Mouse (Mus musculus) limb, embryonic 12.5 days (tissue): Measurements from ENCODE around the gene Prdm10. TPM values are rescaled to one million over a fixed set of nuclear protein-coding genes. Genes with fewer than 3 reads are reported as not detected.
A peak's percentile ranks its signal among the peaks of the same experiment; 100 is the strongest.

Source experiments
- ATAC-seq: fragments of 200-750 bp; cut with Nextera tagmentation; 2 replicates; pipeline ENCODE4 v1.8.0; 2017; ENCODE audit warnings: low read depth, moderate TSS enrichment; ENCODE audit not compliant: insufficient number of reproducible peaks, insufficient read depth, low FRiP score, low TSS enrichment
- H3K27ac ChIP-seq: fragments of 300-500 bp; sonication (generic); 2 replicates; pipeline ENCODE4 v1.5.1; 2016; ENCODE audit warnings: mild to moderate bottlenecking, moderate library complexity
- H3K27me3 ChIP-seq: fragments of 300-500 bp; sonication (generic); 2 replicates; pipeline ENCODE4 v1.6.1; 2016; ENCODE audit warnings: mild to moderate bottlenecking, moderate library complexity
- H3K36me3 ChIP-seq: fragments of 300-500 bp; sonication (generic); 2 replicates; pipeline ENCODE4 v1.6.1; 2016; ENCODE audit warnings: mild to moderate bottlenecking, moderate library complexity
- H3K4me1 ChIP-seq: fragments of 300-500 bp; sonication (generic); replicated peaks from 2 replicates; pipeline ENCODE4 v1.6.1; 2016
- H3K4me2 ChIP-seq: fragments of 300-500 bp; sonication (generic); 2 replicates; pipeline ENCODE4 v1.6.1; 2016; ENCODE audit warnings: mild to moderate bottlenecking, moderate library complexity
- H3K4me3 ChIP-seq: fragments of 300-500 bp; sonication (generic); replicated peaks from 2 replicates; pipeline ENCODE4 v1.5.1; 2016; ENCODE audit warnings: mild to moderate bottlenecking
- H3K9ac ChIP-seq: fragments of 300-500 bp; sonication (generic); replicated peaks from 2 replicates; pipeline ENCODE4 v1.6.1; 2016; ENCODE audit warnings: mild to moderate bottlenecking, moderate library complexity
- H3K9me3 ChIP-seq: fragments of 300-500 bp; sonication (generic); 2 replicates; pipeline ENCODE4 v1.6.1; 2016; ENCODE audit warnings: mild to moderate bottlenecking, moderate library complexity
- WGBS: fragments of 180-500 bp; shearing (Covaris S2); methylation state at CpG from one replicate; pipeline ENCODE4 v1.1.7; 2016; 5-methylcytosine and 5-hydroxymethylcytosine counted together
- polyA plus RNA-seq: library from polyadenylated mRNA; unstranded; fragments of >200 nt; fragmentation: Nextera tagmentation; extraction: Ambion mirVana; gene quantifications from 2 replicates; pipeline ENCODE4 v1.2.1, GENCODE M21; 2016

The Prdm10 gene
- 6.3 and 6.4 TPM in 2 replicates for polyA plus RNA-seq

DNA sequence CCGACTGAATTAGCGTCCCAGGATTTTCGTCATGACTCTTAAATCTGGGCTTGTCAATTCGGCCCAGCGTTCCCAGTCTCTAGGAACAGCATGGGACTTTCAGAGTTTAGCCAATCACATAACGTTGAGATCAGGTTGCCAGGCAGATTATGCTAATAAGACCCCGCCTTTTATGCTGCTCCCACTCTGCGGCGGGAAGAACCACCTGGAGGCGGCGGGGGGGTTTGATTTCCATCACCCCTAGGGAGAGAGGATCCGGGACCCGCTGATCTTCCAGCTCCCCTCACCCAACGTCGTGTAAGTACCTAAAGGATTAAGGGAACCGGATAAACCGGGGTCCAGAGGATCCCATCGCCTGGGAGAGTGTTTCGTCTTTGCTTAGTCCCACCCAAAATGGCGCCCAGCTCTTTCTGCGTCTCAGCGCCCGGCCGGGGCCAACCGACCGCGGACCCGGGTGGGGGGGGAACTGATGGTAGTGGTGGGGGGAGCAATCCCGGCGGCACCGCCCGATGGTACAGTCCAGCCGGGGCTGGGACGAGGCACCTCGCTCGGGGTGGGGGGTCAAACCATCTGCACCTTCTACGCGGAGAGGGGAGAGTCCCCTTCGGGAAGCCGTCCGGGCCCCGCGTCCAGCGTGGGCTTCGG is at the start of gene Prdm10:
Gene Prdm10 (plus strand): TSS at position 173 of the 645 bp plus-strand sequence.
- Histone ChIP-seq H3K4me2 (peak within 1 kb of the TSS; percentile 73), H3K9me3 (no peaks in the 10 kb centered on the region), H3K27ac (peak within 1 kb of the TSS; percentile 99), H3K4me1 (peaks cover 26% of the 10 kb centered on the region), H3K9ac (peak within 1 kb of the TSS; percentile 98), H3K4me3 (peak within 1 kb of the TSS; percentile 81), H3K27me3 (no peaks in the 10 kb centered on the region), H3K36me3 (0 out of 2 replicates have a peak, but pooled peaks cover 2% of the 10 kb centered on the region)
- ATAC-seq = peak; percentile 95
- under 1% methylated on average over 39 of the region's 45 CpGs for WGBS

DNA sequence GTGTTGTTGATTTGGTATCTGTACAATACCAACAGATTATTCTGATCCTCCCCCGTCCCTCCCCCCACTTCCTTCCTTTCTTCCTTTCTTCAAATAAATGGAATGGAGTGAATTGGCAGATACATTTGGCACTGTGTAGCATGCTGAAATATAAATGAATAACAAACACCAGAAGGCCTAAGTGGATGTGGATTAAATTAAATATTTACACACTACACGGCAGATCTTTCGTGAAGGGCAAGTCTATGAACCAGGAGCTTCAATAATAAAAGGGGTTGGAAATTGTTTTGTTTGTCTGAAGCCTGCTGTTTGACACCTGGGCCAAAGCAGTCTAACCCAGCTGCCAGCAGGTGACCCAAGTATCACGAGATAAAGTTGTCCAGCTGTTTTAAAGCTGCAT is 45.3 kb upstream of the Prdm10 start:
- WGBS = 63% methylated on average over 4 of the region's 4 CpGs
- Histone ChIP-seq H3K4me3 (no peak overlapping the region), H3K4me2 (no peak overlapping the region), H3K9ac (no peak overlapping the region), H3K27me3 (no peaks in the 10 kb centered on the region), H3K9me3 (no peaks in the 10 kb centered on the region), H3K4me1 (peaks cover 11% of the 10 kb centered on the region), H3K27ac (no peak overlapping the region), H3K36me3 (no peaks in the 10 kb centered on the region)
- no peak for ATAC-seq

DNA sequence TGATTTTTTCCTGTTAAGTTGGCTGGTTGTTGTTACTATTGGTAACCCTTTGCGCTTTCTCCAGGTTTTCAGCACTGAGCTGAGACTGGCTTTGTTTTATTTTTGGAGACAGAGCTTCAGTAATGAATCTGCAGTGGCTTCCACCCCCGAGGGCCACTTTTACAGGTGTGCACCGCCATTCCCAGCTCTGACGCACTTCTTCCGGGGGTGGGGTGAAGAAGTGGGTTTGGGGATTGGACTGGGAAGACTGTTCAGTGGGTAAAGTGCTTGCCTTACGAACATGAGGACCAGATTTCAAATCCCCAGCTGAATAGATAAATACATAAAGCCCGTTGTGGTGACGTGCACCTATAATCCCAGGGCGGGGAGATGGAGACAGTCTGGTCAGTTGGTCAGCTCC is 44.8 kb upstream of the Prdm10 start:
- 79% methylated on average over 9 of the region's 9 CpGs for WGBS
- no peak overlapping the region for H3K9ac ChIP-seq
- H3K4me2 ChIP-seq = no peak overlapping the region
- H3K36me3 ChIP-seq = no peaks in the 10 kb centered on the region
- no peak overlapping the region for H3K4me3 ChIP-seq
- H3K27ac ChIP-seq = no peak overlapping the region
- H3K9me3 ChIP-seq = no peaks in the 10 kb centered on the region
- no peak for ATAC-seq
- no peaks in the 10 kb centered on the region for H3K27me3 ChIP-seq
- peaks cover 11% of the 10 kb centered on the region for H3K4me1 ChIP-seq

DNA sequence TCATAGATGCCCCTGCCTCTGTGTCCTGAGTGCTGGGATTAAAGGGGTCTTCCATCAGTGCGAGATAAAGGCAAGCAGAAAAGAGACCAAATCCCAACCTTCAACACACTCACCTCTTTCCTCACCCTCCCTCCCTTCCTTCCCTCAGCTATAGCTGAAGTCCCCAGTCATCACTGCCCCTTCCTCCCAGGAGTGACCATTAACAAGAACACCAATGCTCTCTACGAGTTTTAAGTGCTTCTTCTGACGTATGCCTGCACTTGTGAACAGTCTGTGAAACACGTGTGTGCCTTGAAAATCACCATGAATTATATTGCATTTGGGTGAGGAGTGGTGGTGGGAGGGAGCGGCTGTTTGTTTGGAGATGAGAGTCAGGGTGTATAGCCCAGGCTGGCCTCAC is 44.3 kb upstream of the Prdm10 start:
- ATAC-seq = no peak
- no peaks in the 10 kb centered on the region for H3K36me3 ChIP-seq
- H3K4me3 ChIP-seq = no peak overlapping the region
- no peak overlapping the region for H3K9ac ChIP-seq
- H3K27me3 ChIP-seq = no peaks in the 10 kb centered on the region
- H3K4me1 ChIP-seq = peaks cover 11% of the 10 kb centered on the region
- H3K4me2 ChIP-seq = no peak overlapping the region
- H3K9me3 ChIP-seq = no peaks in the 10 kb centered on the region
- no peak overlapping the region for H3K27ac ChIP-seq
- WGBS = 59% methylated on average over 5 of the region's 5 CpGs

DNA sequence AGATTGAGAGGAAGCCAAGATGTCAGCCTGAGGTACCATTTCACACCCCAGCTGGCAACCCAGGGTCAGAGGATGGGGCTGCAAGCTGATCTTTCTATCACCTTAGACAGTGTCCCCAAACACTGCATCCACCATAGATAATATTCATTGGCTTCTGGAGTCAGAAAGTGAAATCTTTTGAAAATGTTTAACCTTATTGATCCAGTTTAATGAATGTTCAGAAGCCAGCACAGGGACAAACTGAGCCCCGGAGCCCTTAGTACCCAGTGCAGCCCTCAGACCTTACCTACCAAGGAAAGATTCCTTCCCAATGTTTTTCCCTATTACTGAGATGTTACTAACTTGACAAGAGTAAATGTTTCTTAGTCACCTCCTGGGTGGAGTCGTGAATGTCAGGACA is 41.8 kb upstream of the Prdm10 start:
- no peak overlapping the region for H3K4me3 ChIP-seq
- ATAC-seq = no peak
- WGBS = 68% methylated on average over 2 of the region's 2 CpGs

DNA sequence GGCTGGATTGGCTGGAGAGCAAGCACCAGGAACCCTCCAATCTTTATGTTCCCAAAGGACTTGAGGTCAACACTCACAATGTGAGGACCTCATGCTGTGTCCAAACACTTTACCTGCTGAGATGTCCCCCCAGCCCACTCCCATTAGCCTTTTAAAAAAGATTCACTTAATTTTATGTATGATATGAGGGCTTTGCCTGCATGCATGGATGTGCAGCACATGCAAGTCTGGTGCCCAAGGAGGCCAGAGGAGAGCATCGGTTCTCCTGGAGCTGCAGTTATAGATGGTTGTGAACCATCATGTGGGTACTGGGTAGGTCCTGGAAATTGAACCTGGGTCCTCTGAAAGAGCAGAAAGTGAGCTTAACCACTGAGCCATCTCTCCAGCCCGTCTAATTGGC is 40.8 kb upstream of the Prdm10 start:
- no peaks in the 10 kb centered on the region for H3K36me3 ChIP-seq
- no peak overlapping the region for H3K4me2 ChIP-seq
- H3K9me3 ChIP-seq = no peaks in the 10 kb centered on the region
- no peak overlapping the region for H3K4me3 ChIP-seq
- H3K9ac ChIP-seq = no peak overlapping the region
- H3K4me1 ChIP-seq = no peaks in the 10 kb centered on the region
- H3K27me3 ChIP-seq = no peaks in the 10 kb centered on the region
- 87% methylated on average over 2 of the region's 2 CpGs for WGBS
- no peak overlapping the region for H3K27ac ChIP-seq
- no peak for ATAC-seq

More for the DNA sequence above, 41.8 kb upstream of the Prdm10 start:
- Histone ChIP-seq H3K4me1 (no peaks in the 10 kb centered on the region), H3K27me3 (no peaks in the 10 kb centered on the region), H3K9me3 (no peaks in the 10 kb centered on the region), H3K9ac (no peak overlapping the region), H3K4me2 (no peak overlapping the region), H3K27ac (no peak overlapping the region), H3K36me3 (no peaks in the 10 kb centered on the region)

DNA sequence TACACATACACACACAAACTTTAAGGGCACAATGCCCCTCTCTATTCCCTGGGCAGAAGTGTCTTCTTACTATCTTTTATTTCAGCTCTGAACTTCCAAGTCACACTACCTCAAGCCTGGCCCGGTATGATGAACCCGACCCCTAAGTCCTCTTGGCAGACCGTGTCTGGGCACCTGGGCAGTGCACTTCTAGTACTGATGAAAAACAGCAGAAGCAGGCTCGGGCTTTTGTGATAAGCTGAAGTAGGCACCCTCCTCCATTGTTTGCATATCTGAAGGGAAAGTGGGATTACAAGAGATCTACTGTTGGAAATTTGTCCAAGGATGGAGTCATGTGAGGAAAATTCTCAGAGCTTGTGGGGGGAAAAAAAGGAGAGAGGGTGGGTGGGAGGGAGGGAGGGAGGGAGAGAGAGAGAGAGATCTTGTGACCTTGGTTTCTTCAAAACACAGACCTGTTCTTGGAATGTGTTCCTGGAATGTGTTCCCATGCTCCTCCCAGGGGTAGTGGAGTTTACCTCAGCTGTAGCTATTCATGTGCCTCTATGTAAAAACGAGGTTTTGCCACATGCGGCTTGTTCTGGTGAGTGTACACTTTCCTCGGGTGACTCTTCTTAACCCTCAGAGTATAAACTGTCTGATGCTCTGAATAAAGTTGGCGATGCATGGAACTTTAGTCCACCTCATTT is 39.7 kb upstream of the Prdm10 start:
- H3K9ac ChIP-seq = no peak overlapping the region
- no peaks in the 10 kb centered on the region for H3K4me1 ChIP-seq
- no peak overlapping the region for H3K4me3 ChIP-seq
- no peak overlapping the region for H3K4me2 ChIP-seq
- no peak overlapping the region for H3K27ac ChIP-seq
- no peaks in the 10 kb centered on the region for H3K27me3 ChIP-seq
- no peak for ATAC-seq
- no peaks in the 10 kb centered on the region for H3K9me3 ChIP-seq
- WGBS = 86% methylated on average over 8 of the region's 8 CpGs
- no peaks in the 10 kb centered on the region for H3K36me3 ChIP-seq

DNA sequence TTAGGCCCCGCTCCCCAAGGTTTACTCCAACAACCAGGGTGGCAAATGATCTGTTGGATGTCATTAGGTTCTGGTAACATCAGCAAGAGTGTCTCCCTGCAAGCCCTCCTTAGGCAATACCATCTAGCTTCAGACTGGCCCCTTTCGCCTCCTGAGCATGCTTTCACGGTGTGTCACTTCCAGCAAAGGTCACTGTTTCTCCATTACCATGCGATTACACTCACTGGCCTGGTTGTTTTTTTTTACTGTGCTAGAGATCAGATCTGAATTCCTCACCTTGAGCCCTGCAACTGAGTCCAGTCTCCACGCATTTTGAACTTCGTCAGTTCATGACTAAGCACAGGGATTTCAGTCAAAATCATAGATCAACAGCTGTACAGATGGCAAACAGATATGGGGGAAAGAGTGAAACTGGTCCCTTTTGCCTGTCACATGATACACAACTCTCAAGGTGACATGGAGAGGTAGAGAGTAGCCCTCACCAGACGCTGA is 39.1 kb upstream of the Prdm10 start:
- Histone ChIP-seq H3K27ac (no peak overlapping the region), H3K4me1 (no peaks in the 10 kb centered on the region), H3K4me3 (no peak overlapping the region), H3K4me2 (no peak overlapping the region), H3K9ac (no peak overlapping the region), H3K27me3 (no peaks in the 10 kb centered on the region), H3K9me3 (no peaks in the 10 kb centered on the region), H3K36me3 (no peaks in the 10 kb centered on the region)
- no peak for ATAC-seq
- WGBS = 83% methylated on average over 7 of the region's 7 CpGs

DNA sequence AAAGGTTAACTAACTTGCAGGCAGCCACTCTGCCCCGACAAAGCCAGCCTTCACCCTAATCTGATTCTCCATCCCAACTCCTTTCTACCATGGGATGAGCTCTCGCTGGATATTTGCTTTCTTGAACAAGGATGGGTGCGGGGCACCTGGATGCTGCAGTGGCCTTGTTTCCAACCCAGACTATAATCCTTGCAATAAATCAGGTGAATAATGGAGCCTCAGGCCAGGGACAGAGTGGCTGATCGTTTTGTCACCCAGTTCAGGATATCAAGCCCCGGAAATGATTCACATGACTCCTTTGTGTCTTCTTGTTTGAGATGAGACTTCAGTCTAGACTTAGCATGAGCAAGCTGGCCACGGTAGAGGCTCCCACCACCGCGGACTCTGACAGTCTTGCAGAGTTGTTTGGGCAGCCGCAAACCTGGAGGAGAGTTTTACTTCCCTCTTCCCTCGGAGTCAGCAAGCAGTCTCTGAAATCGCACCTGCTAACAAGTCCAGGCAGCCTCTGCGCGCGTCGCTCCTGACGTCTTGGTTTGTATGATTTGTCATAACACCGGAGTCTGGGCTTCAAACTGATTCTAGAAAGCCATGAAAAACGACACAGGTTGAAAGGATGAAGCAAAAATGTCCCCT is 36.9 kb upstream of the Prdm10 start:
- Histone ChIP-seq H3K27me3 (no peaks in the 10 kb centered on the region), H3K9me3 (no peaks in the 10 kb centered on the region), H3K9ac (no peak overlapping the region), H3K4me3 (no peak overlapping the region), H3K27ac (no peak overlapping the region), H3K4me1 (no peaks in the 10 kb centered on the region), H3K4me2 (no peak overlapping the region), H3K36me3 (no peaks in the 10 kb centered on the region)
- ATAC-seq = no peak
- 73% methylated on average over 18 of the region's 18 CpGs for WGBS

DNA sequence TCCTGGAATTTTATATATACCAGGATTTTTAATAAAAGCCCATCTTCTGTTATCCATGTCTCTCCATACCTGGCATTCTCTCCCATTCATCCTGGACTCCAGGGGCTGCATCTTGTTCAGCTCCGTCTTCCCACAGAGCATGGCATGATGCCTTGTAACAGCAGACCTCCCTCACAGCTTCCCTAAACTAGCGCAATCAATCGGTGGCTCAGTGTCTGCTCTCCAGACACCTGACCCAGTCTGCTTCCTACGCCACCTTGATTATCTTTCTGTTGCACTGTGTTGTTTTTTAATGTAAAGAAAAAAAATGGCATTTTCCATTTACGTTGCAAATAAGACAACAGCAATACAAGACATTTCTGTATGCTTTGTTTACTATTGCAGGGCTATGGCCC is 36.4 kb upstream of the Prdm10 start:
- no peak for ATAC-seq
- no peaks in the 10 kb centered on the region for H3K36me3 ChIP-seq
- WGBS = 75% methylated on average over 5 of the region's 5 CpGs

DNA sequence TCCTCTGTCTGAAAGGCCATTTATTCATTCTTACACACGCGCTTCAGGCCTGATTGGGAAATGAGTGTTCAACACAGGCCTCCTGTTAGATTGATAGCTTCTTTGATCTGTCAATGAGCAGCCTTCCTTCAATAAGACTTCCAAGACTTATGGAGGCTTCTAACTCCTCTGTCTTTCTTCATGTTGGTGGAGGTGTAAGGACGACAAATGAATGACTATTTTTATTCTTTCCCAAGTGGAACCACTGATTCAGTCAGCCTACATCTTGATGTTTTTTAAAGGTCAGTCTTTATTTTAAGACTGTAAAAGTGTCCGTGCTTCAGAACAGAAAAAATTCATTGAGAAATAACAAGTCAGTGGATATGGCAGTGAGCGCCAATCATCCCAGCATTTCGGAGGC is 35.3 kb upstream of the Prdm10 start:
- WGBS = 80% methylated on average over 6 of the region's 6 CpGs

More for the DNA sequence above, 36.4 kb upstream of the Prdm10 start:
- Histone ChIP-seq H3K27ac (no peak overlapping the region), H3K4me2 (no peak overlapping the region), H3K4me1 (no peaks in the 10 kb centered on the region), H3K27me3 (no peaks in the 10 kb centered on the region), H3K9ac (no peak overlapping the region), H3K9me3 (no peaks in the 10 kb centered on the region), H3K4me3 (no peak overlapping the region)

More for the DNA sequence above, 35.3 kb upstream of the Prdm10 start:
- Histone ChIP-seq H3K27me3 (no peaks in the 10 kb centered on the region), H3K9ac (no peak overlapping the region), H3K27ac (no peak overlapping the region), H3K4me2 (no peak overlapping the region), H3K4me1 (no peaks in the 10 kb centered on the region), H3K36me3 (no peaks in the 10 kb centered on the region), H3K4me3 (no peak overlapping the region), H3K9me3 (no peaks in the 10 kb centered on the region)
- no peak for ATAC-seq
